Mouse (Mus musculus) kidney, postnatal 10 days (tissue): ENCODE data around the gene Mpi.
A peak's percentile ranks its signal among the peaks of the same experiment; 100 is the strongest.

Experiments used
- DNase-seq: peaks from one replicate; pipeline ENCODE4 v3.0.0; 2021; ENCODE audit warnings: mixed read lengths

Gene Mpi

DNA sequence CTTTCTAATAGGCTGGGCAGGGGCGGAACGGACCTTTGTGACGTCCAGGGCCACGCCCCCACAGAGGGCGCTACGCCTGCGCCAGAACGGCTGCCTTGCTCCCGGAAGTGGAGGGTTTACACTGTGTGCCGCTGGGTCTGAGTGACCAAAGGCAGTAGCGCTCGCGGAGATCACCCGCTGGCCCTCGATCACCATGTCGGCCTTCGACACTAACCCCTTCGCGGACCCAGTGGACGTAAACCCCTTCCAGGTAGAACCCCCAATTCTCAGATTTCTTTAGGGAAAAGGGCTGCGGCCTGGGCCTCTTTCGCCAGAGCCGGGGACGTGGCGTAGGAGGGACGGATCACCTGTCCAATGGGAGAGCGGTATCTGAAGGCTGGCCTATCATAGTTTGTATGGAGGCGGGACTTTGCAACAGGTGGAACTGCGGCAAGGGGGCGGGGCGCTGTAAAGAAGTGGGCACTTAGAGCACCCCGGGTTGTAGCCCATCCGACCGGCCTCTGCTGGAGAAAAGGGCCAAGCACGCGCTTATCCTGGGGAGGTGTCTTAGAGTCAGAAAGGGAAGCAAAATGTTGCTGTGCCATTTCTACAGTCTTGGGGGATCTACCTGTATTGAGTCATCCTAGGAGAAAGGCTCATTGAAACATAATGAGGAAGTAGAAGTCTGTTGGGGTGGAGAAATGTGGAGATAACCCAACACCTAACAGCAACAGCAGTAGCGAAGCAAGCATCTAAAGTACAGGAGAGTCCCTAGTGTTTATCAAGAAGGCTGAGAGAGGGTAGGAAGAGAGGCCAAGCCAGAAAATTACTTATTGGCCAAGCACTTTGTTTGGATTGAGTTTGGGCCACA, 8.5 kb upstream of the Mpi start, which contains the start of gene Scamp2:
TSS of gene Scamp2 (plus strand) at position 83 of the 850 bp plus-strand sequence.
- DNase-seq: peak; percentile 96

DNA sequence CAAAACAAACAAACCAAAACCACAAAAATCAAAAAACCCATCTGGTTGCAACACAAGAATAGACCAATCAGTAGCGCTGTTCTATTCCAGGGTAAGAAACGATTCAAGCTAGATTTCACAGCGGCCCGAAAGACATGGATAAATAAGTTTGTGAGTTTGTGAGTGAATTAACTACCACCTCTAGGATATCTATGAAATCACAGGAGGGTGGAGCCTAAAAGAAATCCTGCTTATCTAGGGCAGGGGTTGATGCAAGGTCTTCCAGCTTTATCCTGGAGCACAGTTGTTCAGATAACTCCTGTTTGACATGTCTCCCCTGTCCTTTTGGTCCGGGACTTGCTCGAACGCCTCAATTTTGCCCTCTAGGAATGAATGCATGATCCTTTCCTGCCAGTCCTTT, 7.7 kb upstream of the Mpi start:
- DNase-seq: no peak

DNA sequence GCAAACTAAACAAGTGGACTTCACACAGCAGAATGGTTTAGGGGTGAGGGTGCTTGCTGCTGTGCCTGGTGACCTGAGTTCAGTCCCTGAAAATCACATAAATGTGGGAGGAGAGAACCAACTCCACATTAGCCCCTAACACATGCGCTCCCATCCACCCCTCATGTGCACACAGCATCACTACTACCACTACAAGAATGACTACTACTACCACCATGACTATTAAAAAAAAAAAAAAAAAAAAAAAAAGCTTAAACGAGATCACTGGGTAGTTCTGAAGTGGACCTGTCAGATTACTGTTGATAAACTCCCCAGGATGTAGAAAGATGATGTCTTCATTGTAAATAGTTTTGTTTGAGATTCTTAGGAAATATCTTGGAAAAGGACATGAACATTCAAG, 7.0 kb upstream of the Mpi start:
- no peak for DNase-seq

DNA sequence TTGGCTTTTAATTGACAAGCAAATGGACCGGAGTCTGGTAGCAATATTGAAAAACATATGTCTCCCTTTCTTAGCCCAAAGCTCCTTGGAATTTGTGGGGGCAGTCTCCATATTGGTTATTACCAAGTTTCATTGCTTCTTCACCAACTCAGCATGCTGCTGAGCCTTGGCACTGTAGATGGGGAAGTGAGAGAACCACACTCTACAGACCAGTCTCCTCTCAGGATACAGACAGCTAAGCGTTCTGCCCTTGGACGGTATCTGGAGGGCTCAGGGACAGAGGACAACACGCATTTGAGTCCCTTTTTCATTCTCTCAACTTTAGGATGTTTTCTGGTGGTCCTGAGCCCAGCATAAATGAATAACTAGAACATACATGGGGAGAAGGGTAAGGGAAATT, 6.1 kb upstream of the Mpi start:
- DNase-seq: no peak

DNA sequence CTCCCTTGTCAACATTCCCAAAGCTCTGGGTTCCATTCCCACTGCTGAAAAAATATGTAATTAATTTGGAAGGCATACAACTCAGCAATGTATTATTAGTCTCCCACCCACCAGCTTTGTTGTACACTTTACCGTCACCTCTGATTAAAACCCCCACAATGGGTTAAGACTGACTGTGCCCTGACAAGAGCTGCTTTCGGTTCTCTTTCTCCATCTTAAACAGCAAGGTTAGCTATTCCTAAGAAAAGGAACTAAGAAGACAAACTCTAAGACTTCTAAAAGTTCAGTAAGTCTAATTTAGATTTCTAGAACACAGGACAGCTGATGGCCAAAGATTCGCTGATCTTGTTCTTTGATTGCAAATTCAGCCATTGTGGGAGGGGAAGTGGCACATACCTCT, 4.7 kb upstream of the Mpi start:
- no peak for DNase-seq

DNA sequence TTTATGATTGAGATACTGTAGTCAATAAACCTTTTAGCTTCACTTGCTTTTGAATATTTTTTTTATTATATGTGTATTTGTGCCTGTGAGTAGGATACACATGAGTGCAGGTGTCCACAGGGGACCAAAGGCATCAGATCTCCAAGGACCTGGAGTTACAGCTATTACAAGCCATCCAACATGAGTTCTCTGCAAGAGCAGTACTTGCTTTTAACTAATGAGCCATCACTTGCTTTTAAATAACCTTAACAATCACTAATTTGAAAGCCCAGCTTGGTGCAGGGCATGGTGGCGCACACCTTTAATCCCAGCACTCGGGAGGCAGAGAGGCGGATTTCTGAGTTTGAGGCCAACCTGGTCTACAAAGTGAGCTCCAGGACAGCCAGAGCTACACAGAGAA, 2.2 kb upstream of the Mpi start:
- no peak for DNase-seq

DNA sequence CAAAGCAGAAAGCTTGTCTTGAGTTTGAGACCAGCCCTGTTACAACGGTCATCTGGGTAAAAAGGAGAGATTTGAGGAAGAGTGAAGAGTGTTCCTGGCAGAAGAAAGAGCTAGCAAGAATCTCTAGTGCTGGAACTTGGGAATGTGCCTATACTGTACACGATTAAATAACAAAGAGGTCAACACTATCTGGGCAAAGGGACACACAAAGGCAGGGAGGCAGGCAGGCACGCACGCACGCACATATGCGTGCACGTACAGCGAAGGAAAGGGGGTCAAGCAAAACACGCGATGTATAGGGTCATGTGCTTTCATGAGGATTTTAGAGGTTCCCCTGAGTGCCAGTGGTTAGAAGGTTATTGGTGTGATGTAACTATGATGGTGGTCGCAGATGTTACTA, 556 bp upstream of the Mpi start:
- DNase-seq: no peak

DNA sequence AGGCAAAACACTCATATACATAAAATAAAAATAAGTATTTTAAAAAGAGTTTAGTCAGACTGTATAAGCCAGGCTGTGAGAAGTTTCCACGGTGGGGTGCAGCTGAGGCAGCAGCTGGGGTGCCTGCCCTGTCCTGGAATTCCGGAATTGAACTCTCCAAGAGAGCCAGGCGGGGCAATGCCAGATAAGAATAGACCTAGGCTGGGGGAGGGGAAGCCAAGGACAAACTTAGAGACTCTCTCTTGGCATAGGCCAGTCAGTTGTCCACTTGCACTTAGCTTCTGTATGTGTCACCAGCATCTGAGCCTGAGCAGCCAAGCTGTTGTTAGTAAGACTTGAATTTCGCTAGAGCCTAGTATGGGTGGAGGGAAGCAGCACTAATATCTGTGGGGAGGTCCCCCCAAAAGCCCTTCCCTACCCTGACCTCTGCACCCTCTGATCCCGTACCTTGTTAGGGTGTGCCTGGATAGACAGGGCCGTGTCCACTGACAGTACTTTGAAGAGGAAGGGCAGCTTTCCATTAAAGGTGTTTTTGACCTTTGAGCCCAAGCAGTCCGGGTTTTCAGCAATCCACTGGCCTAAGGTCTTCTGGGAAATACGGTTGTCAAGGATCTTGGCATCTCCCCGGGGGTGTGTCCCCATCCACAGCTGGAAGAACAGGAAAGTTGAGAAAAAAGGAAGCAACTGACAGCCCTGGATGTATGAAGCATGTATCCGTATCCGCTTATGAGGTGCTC, 2.3 kb downstream of the Mpi start:
- DNase-seq: no peak

DNA sequence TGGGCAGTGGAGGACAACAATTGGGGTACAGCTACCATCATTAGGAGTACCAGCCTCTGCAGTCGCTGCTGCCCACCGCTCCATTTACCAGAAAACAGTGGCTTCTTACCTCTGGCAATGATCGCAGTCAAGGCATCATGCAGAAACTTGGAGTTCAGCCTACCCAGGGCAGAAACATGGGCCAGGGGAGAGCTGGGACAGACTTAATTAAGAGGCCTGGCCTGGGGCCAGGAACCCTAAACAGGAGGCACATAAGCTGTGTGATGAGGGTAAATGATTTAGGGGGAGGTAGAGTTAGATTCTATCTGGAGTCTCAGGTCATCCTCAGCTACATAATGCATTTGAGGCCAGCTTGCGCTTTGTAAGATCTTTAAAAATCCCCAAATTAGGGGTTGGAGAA, 3.4 kb downstream of the Mpi start:
- DNase-seq: no peak

DNA sequence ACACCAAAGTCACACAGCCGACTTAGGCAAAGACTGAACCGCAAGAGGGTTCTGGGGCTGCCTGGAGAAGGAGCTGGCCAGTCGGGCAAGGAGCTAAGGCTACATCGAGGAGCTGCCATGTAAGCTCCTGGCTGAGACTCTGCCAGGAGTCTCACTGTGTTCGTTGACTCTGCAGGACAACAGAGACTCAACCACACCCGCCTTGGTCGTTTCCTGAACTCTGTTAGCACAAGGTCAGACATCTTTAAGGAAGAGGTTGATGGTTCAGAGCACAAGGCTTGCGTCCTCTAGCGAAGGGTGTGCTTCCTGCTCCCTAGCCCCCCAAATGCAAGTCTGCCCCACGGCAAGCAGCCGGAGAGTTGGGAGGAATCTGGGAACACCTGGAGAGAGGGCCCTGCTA, 4.7 kb downstream of the Mpi start:
- DNase-seq: no peak

DNA sequence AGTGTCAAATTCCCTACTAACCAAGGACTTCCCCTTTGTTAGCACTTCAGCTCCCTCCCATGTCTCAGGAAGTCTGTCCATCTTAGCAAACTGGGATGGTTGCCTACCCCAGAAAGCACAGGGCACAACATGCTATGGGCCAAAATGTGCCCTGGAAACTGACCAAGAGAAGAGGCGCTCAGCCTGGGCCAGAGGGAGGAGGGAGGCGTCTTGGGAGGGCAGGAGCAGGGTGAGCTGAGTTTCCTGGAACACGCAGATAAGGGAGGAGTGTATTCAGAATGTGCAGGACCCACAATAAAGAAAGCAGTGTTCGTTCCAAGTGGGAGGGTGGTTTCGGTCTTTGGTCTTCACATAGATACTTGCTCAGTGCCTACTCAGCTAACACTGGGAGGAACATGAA, 5.3 kb downstream of the Mpi start:
- DNase-seq: no peak

DNA sequence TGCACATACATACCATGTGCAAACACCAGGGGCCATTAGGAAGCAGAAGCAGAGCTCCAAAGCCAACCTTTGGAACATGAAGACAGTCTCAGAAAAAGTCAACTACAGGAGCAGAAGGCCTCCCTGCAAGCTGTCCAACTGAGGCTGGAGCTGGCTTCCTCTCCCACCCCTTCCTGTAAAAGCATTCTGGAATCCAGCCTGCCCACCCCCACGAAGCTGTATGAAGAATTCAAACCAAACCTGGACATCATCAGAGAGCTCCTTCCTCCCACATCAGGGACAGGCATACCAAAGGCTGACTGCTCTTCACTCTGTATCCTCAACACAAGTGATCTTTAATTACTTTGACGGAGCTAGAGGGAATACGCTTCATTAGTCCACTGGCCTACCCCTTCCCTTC, 8.6 kb downstream of the Mpi start:
- DNase-seq: peak; percentile 6

DNA sequence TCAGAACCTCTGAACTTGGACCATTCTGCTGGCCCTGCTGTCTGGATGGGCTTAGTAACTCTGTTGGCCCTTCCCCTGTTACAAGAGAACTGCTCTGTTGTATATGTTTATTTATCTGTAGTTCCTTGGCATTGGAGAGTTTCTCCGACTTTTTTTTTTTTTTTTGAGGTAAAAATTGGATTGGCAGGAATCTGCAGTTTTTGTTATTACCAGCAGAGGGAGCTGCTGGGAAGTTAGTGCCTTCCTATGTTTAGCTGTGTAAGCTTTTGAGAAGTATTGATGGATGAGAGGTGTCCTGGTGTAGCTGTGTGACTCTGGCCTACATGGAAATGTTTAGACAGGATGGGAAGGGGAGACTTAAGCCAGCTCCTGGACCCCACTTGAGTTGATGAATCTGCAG, 11.3 kb downstream of the Mpi start:
- DNase-seq: peak; percentile 72

DNA sequence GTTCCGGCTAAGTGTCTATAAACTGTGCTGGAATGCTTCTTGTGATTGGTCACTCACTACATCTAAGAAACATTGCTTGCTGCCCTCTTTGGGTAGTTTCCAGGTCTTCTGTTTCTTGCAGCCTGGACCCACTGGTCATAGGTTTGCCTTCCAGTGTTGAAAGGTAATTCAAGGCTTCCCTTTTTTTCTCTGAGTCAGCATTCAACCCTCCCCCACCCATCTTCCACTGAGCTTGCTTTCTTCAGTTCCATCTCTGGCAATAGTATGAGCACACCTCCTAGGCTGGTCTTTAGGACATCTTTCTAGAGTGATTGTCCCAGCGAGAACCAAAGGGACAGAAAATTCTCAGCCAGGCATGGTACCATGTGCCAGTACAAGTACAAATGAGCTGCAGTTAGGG, 13.0 kb downstream of the Mpi start:
- no peak for DNase-seq

DNA sequence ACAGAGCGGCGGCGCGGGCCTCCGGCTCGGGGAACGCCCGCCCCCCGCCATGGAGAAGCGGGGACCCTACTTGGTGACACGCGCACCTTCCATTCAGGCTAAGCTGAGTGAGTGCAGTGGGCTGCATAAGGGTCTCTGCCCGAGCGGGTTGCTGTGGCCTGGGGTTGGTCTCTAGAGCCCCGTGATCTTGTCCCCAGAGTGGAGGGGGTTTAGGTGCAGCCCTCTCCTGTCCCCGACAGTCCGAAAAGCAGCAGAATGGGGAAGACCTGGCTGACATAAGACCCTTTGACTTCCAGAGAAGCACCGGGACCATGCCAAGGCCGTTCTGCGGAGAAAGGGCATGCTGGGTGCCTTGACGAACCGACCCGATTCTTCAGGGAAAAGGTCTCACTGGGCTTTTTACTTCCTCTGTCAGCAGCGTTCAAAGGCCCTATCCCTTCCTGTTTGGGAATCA, 14.8 kb downstream of the Mpi start:
- no peak for DNase-seq

DNA sequence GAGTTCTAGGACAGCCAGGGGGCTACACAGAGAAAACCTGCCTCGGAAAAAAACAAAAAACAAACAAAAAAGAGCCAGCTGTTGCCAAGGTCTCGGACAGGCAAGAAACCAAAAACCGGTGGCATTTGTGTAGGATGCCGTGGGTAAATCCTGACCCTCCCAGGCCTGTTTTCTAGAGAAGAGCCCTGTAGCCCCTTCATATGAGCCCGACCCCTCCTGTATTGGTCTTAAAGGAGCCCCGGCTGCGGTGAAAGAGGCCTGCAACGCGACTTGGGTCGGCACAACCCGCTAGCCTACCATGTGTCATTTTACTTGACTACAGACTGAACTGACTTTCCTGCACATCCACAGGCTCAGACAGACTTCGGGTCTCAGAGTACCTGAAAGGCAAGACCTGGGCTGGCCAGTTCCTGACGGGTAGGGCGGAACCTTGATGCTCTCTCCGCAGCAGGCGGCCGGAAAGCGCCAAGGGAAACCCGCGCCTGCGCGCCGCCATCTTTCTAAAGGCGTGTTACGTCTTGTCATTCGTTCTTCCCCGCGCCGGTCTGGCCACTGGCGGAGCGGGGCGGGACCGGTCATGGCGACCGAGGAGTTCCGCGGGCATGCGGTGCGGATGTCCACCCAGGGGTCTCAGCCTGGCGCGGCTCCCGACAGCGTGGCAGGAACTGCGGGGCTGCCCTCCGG, 15.4 kb downstream of the Mpi start, which contains the start of gene Fam219b:
TSS of gene Fam219b (plus strand) at position 485 of the 684 bp plus-strand sequence.
- peak; percentile 95 for DNase-seq

DNA sequence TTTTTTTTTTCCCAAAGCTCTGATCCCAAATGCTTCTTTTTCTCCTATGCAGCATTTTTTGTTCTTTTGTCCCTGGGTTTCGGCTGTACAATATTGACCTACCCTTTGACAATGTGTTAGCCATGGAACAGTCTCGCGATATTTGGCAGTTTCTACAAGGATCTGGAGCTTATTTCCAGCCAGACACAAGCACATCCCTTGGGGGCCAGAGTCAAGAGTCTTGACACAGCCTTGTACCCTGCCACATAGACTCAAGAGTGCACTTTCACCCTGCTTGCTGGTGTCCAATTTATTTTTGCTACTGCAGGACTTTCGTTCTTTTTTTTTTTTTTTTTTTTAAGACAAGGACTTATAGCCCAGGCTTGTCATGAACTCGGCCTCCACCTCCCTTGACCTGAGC, 16.2 kb downstream of the Mpi start:
- no peak for DNase-seq

DNA sequence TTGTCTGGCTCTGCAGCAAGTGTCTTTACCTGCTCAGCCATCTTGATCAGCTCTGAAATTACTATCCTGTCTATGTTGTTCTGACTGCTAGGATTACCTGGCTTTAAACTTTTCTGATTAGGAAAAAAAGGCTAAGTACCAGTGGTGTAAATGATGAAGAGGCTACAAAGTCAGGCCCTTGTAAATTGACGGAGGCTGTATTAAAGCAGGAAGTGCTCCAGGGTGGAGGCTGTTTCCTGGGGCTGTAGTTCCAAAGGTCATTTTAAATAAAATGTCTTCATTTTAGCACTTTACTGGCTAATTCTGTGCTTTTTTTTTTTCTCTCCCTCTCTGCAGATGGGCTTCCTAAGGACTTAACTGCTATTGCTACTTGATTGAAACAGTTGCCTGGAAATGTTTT, 20.6 kb downstream of the Mpi start:
- DNase-seq: no peak

DNA sequence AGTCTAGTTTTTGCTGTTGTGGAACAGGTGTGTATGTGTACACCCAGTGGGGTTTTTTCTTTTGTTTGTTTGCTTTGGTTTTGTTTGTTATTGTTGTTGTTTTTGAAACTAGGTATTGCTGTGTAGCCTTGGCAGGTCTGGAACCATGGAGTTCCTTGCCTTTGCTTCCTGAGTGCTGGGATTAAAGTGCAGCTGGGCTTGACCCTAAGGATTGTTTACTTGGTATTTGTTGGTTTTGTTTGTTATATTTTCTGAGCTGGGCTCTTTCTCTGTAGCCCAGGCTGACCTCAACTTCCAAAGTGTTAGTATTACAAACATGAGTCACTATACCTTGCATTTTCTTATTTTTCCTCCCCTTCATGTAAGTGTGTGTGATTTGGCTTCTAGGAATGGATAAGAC, 26.1 kb downstream of the Mpi start:
- DNase-seq: no peak

DNA sequence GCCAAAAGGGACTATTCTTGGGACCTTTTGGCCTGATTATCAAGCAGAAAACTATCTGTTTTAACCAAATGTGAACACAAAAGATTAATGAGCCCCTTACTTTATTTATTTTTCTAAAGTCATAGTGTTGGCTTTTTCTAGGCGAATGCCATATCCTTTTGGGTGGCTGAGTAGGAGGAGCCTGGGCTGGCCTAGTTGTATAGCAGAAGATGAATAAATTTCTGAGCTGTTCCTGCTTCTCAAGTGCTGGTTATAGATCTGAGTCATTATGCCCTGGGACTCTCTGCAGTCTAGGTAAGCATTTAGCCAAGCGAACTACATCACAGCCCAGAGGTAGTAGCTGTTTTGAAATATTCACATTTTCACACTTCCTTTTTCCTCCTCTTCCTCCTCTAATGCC, 27.0 kb downstream of the Mpi start:
- DNase-seq: no peak

DNA sequence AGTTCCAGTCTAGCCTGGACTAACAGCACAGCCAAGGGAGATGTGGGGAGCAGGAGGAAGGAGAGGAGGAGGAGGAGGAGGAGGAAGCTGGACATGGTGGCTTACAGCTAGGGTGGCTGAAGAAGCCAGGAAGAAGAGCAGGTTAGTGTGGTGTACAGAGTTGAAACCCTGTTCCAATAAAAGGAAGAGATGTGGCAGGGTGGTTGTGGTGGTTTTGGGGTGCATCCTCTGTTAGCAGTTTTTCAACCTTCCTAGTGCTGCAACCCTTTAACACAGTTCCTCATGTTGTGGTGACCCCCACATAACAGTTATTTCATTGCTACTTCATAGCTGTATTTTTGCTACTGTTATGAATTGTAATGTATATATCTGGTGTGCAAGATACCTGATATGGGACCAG, 28.1 kb downstream of the Mpi start:
- no peak for DNase-seq

DNA sequence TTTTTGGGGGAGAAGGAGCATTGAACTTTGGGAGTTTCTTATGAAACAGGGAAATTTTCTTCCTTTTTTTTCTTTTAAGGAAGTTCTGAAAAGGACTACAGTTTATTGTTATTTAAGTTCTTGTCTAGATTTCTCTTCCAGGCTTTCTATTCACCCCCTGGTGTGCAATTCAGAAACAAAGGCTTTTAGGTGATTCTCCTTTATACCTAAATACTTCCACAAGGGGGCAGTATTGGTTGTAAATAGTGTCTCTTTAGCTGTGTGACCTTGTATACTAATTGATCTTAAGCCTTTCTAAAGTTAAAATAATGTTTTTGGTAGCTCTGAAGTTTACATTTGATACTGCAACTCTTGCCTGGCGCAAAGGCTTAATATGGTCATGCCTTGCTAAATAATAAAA, 28.8 kb downstream of the Mpi start:
- no peak for DNase-seq

DNA sequence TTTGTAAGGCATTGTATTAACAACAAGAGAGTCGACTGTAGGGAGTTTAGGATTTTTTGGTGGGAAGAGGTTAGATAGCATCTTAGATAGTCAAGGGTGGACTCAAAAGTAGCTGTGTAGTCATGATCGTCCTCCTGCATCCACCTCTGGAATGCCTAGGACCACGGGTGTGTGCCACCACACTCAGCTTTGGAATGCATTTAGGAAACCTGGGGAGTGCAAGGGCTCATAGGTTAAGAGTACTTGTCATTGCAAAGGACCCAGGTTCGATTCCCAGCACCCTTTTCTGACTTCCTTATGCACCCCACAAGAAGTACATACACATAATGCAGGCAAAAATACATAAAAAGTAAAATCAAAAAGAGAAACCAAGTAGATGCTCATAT, 29.7 kb downstream of the Mpi start:
- no peak for DNase-seq
